Comparison of ENCODE assay signal across 20 mouse cellular contexts in the genomic region with DNA sequence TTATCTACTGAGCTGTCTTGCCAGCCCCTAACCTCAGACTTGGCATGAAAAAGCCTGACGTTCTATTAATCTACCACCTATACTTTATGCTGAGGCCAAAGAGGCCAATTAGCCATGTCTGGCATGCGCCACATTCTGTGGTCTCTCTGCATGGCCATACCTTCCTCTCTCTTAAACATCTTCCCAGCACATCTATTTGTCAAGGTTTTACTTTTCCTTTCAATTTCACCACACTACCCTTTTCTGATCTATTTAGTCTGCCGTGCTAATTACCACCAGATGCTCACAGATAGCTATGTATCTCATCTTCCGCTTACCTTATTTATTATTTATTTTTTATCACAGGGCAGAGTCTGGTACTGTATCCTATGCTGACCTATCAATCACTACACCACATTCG.
"Had no signal": no experiment of that assay in that cellular context is flagged by ENCODE, and none has a peak within 500 bp of the region (broad histone marks: within the 10 kb centered on the region; RNA-seq: fewer than 3 reads in every experiment).

No protein-coding gene starts in this region.

- H3K4me2 ChIP-seq: lung, embryonic 14.5 days; midbrain, embryonic 12.5 days; neural tube, embryonic 13.5 days; neural tube, embryonic 15.5 days had no signal

- H3K9ac ChIP-seq: lung, embryonic 14.5 days; midbrain, embryonic 12.5 days; neural tube, embryonic 13.5 days; neural tube, embryonic 15.5 days had no signal

- ATAC-seq: midbrain, embryonic 16.5 days had no signal

- H3K27ac ChIP-seq: midbrain, embryonic 10.5 days; midbrain, embryonic 12.5 days; neural tube, embryonic 13.5 days; neural tube, embryonic 15.5 days had no signal

- H3K4me3 ChIP-seq: megakaryocyte, embryonic 14.5 days; midbrain, embryonic 10.5 days; midbrain, embryonic 12.5 days; myocyte; neural tube, embryonic 13.5 days; neural tube, embryonic 15.5 days had no signal

- H3K27me3 ChIP-seq: megakaryocyte, embryonic 14.5 days; midbrain, embryonic 12.5 days; neural tube, embryonic 13.5 days; neural tube, embryonic 15.5 days had no signal

- H3K9me3 ChIP-seq: midbrain, embryonic 10.5 days; midbrain, embryonic 12.5 days; neural tube, embryonic 13.5 days; neural tube, embryonic 15.5 days had no signal

- DNase-seq: lung, adult 18-20 months; lung, embryonic 14.5 days; lung, postnatal 10 days; lung, postnatal 4 days; midbrain, embryonic 14.5 days; retina, postnatal 1 day; right cerebral cortex, adult 18-20 months; right cerebral cortex, postnatal 25 days; right cerebral cortex, postnatal 4 days; spleen, adult 18-20 months; thymus, adult 2 months; thymus, postnatal 25 days; thymus, postnatal 4 days had no signal
